Mouse (Mus musculus) forebrain, embryonic 14.5 days (tissue): Measurements from ENCODE around the gene Inpp4b. TPM values are rescaled to one million over a fixed set of nuclear protein-coding genes. Genes with fewer than 3 reads are reported as not detected.

Experiments
- ATAC-seq: fragments of 200-750 bp; cut with Nextera tagmentation; 2 replicates; pipeline ENCODE4 v1.8.0; 2017; ENCODE audit warnings: mild to moderate bottlenecking, moderate library complexity
- DNase-seq: peaks from one replicate; pipeline ENCODE4 v3.0.0-alpha.2; 2015; ENCODE audit warnings: low spot score
- H3K27ac ChIP-seq: fragments of 300-500 bp; sonication (generic); 2 replicates; pipeline ENCODE4 v1.5.1; 2014; ENCODE audit warnings: low read depth, mild to moderate bottlenecking, control low read depth, low read length, moderate library complexity
- H3K27me3 ChIP-seq: fragments of 300-500 bp; sonication (generic); replicated peaks from 2 replicates; pipeline ENCODE4 v1.6.1; 2014; ENCODE audit warnings: low read length, control low read depth, mixed read lengths; ENCODE audit not compliant: control insufficient read depth, insufficient read depth
- H3K36me3 ChIP-seq: fragments of 300-500 bp; sonication (generic); 2 replicates; pipeline ENCODE4 v1.6.1; 2014; ENCODE audit warnings: low read length, control low read depth; ENCODE audit not compliant: control insufficient read depth, insufficient read depth
- H3K4me1 ChIP-seq: fragments of 300-500 bp; sonication (generic); 2 replicates; pipeline ENCODE4 v1.6.1; 2014; ENCODE audit warnings: antibody characterized with exemption, low read length, control low read depth; ENCODE audit not compliant: control insufficient read depth, insufficient read depth
- H3K4me2 ChIP-seq: fragments of 300-500 bp; sonication (generic); 2 replicates; pipeline ENCODE4 v1.6.1; 2014; ENCODE audit warnings: mild to moderate bottlenecking, control low read depth, low read length
- H3K4me3 ChIP-seq: fragments of 300-500 bp; sonication (generic); 2 replicates; pipeline ENCODE4 v1.5.1; 2014; ENCODE audit warnings: low read depth, low read length, control low read depth
- H3K9ac ChIP-seq: fragments of 300-500 bp; sonication (generic); 2 replicates; pipeline ENCODE4 v1.6.1; 2014; ENCODE audit warnings: mild to moderate bottlenecking, low read length, control low read depth, moderate library complexity
- H3K9me3 ChIP-seq: fragments of 300-500 bp; sonication (generic); replicated peaks from 2 replicates; pipeline ENCODE4 v1.6.1; 2016; ENCODE audit warnings: low read length, control low read depth, mixed read lengths; ENCODE audit not compliant: control insufficient read depth
- WGBS: fragments of 180-500 bp; shearing (Covaris S2); extraction: QIAGEN DNeasy Blood & Tissue Kit; methylation state at CpG from one replicate; pipeline ENCODE4 v1.1.7; 2014; 5-methylcytosine and 5-hydroxymethylcytosine counted together
- polyA plus RNA-seq: library from polyadenylated mRNA; unstranded; fragments of >200 nt; fragmentation: Nextera tagmentation; extraction: Ambion mirVana; gene quantifications from 2 replicates; pipeline ENCODE4 v1.2.1, GENCODE M21; 2014

Gene Inpp4b
- polyA plus RNA-seq, 1 experiment from 2014 or later: 2.4 TPM

DNA sequence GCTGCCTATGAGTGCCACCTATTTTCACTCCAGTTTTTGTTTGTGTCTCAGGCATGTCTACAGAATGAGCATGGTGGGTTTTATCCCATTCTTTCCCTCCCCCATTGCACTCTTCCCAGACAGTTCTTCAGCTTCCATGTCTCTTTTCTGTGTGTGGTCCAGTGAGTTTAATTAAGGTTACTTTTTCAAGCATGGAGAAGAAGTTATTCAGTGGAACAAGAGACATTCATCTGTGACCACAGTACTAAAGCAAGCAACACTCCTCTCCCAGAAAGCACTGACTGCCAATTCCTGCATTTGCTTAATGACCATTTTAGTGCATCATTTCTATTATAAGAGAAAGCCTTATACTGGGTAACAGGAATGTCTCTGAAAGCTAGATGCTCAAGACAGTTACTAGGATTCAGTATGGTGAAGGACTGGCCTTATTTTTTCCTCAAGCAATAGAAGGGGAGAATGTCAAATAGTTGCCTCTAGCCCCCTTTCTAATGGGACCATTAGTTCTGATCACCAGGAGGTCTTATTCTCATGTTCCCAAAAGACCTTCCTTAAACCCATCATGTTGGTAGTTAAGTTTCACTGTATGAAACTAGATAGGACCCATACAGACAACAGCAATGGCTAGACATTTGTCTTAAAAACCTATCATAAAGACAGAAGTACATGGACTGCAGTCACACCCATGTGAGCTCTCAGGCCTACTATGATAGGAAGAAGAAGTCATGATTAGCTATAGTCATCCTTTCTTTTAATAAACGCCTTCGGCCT, 147.7 kb downstream of the Inpp4b start:
- Histone ChIP-seq H3K9ac (no peak overlapping the region), H3K4me2 (no peak overlapping the region), H3K9me3 (no peaks in the 10 kb centered on the region), H3K36me3 (no peaks in the 10 kb centered on the region), H3K27ac (no peak overlapping the region), H3K4me3 (no peak overlapping the region), H3K4me1 (no peaks in the 10 kb centered on the region), H3K27me3 (no peaks in the 10 kb centered on the region)
- WGBS: 98% methylated on average over 2 of the region's 2 CpGs
- ATAC-seq (no peak), DNase-seq (no peak)

DNA sequence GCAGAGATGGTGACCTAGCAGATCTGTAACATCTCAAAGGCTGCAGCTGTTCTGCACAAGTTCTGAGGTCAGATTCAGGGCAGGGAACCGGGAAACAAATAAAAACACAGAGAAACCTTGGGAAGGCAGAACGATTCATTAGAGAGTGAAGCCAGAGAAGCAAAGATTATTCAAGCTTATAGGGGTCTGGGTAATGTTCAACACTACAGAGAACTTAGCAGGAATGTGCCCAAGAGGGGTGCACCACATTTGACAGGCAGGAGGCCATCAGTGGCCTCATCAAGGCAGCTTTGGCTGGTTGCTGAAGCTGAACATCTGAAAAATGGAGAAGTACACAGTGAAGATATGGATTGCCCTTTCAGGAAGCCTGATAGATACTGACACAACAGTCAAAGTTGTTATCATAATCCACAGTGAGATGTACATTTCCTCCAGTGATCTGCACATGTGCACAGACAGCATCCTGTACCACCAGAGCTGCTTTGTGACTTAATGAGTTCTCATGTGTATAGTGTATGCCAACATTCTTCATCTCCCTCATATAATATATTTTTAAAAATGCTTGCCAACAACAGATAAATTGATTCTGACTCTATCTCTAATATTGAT, 148.8 kb downstream of the Inpp4b start:
- no peak for DNase-seq
- no peak overlapping the region for H3K4me3 ChIP-seq

DNA sequence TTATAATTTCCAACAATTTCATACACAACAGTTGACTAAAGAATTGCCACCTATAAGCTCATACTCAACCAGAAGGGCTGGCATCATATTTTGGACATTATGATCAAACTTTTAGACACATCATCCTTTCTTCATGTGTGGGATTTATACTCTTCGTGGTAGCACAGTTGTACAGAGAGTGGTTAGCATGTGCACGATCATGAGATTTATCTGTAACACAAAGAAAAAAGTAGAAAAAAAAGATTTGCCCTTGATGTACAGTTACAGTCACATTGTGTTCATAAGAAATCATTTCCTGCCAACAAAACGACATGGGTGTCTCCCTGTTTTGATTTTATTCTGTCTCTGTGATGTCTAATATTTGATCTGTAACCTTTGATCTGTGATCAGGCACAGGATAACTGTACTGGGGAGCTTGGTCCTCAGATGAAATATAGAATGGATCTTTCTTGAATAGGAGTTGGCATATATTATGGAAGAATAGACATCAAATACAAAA, 149.4 kb downstream of the Inpp4b start:
- H3K27ac ChIP-seq: no peak overlapping the region
- no peak overlapping the region for H3K9ac ChIP-seq
- H3K4me2 ChIP-seq: no peak overlapping the region
- 82% methylated on average over 3 of the region's 3 CpGs for WGBS
- H3K9me3 ChIP-seq: no peaks in the 10 kb centered on the region
- no peaks in the 10 kb centered on the region for H3K27me3 ChIP-seq
- ATAC-seq: no peak
- no peaks in the 10 kb centered on the region for H3K36me3 ChIP-seq
- DNase-seq: no peak
- no peak overlapping the region for H3K4me3 ChIP-seq
- H3K4me1 ChIP-seq: no peaks in the 10 kb centered on the region

More for the DNA sequence above, 148.8 kb downstream of the Inpp4b start:
- no peaks in the 10 kb centered on the region for H3K27me3 ChIP-seq
- no peaks in the 10 kb centered on the region for H3K36me3 ChIP-seq
- no peak for ATAC-seq
- H3K9me3 ChIP-seq: no peaks in the 10 kb centered on the region
- no peak overlapping the region for H3K9ac ChIP-seq
- no peak overlapping the region for H3K27ac ChIP-seq
- H3K4me2 ChIP-seq: no peak overlapping the region
- 89% methylated on average over 2 of the region's 2 CpGs for WGBS
- no peaks in the 10 kb centered on the region for H3K4me1 ChIP-seq

DNA sequence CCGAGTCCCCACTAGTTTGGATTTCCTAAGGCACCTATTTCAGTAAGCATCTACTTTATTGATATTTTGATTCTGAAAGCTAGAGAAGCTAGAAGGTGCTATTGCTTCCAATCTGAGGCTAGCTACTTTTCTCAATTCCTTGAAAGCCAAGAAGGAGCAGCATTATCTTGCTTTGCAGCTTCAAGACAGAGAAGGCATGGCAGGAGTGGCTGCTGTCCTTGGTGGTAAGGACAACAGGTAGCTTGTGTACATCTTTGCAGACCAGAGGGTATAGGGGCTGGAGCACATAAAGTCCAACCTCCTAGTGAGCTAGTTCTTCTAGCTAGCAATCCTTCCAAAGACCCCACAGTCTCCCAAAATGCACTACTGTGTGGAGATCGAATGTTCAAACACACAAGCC, 152.5 kb downstream of the Inpp4b start:
- H3K36me3 ChIP-seq: no peaks in the 10 kb centered on the region
- ATAC-seq (no peak), DNase-seq (no peak)
- H3K27me3 ChIP-seq: no peaks in the 10 kb centered on the region
- no peak overlapping the region for H3K4me3 ChIP-seq
- H3K27ac ChIP-seq: no peak overlapping the region
- no peaks in the 10 kb centered on the region for H3K4me1 ChIP-seq
- no peak overlapping the region for H3K9ac ChIP-seq
- no peak overlapping the region for H3K4me2 ChIP-seq
- WGBS: 92% methylated on average over 2 of the region's 2 CpGs
- no peaks in the 10 kb centered on the region for H3K9me3 ChIP-seq

DNA sequence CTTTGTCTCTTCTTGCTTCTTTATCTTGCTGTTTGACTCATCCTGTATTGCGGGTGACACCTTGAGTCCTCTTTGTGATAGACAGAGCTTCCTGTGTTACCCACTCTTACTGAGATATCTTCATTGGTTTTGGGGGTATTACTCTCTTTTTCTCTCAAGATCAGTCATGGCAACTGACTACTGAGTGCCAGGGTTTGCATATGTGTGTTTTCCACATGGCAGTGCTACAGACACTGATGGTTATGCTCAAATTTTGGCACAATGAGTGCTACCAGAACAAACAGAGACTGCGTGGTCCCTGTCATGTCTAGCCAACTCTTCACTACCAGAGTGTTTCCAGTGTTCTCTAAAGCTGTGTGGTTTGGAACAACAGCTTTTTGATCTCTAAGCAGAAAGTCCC, 155.3 kb downstream of the Inpp4b start:
- Histone ChIP-seq H3K9ac (no peak overlapping the region), H3K36me3 (no peaks in the 10 kb centered on the region), H3K4me2 (no peak overlapping the region), H3K27me3 (no peaks in the 10 kb centered on the region), H3K9me3 (no peaks in the 10 kb centered on the region), H3K4me1 (no peaks in the 10 kb centered on the region), H3K4me3 (no peak overlapping the region), H3K27ac (no peak overlapping the region)
- DNase-seq: no peak
- 88% methylated on average over 2 of the region's 2 CpGs for WGBS
- no peak for ATAC-seq

DNA sequence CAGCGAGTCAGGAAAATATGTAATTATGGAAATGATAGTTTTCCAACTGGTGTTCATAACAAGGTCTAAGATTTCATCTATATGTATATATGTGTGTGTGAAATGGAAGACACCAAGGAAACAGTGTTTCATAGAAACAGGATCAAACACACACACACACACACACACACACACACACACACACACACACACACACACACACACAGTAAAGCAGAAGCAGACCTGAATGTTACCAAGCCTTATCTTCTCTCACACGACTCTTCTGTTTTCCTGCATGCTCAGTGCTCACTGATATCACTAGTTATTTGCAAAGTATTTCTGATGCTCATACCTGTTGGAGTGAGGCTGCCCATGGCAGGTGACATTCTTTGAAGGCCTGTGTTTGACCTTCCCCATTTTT, 159.9 kb downstream of the Inpp4b start:
- WGBS: 82% methylated on average over 2 of the region's 2 CpGs
- no peak overlapping the region for H3K4me3 ChIP-seq

DNA sequence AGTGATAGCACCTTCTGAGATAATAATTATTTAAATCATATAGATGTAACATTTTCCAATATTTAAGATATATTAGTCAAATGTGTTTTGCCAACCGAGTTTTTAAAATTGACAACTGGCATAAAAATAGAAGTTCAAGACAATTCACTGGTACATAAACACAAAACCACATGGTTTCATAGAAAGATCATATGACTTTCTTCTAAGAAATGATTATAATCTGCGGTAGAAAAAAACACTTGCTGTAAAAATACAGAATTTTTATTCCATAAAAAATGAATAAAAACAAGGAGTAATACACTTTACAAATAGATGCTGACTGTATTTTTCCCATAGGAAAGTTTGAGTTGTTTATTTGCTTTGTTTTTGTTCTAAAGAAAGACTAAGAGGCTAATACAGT, 160.6 kb downstream of the Inpp4b start:
- no peaks in the 10 kb centered on the region for H3K27me3 ChIP-seq
- H3K4me2 ChIP-seq: no peak overlapping the region
- H3K36me3 ChIP-seq: no peaks in the 10 kb centered on the region
- no peak overlapping the region for H3K4me3 ChIP-seq
- ATAC-seq: no peak
- no peak for DNase-seq
- H3K27ac ChIP-seq: no peak overlapping the region
- no peak overlapping the region for H3K9ac ChIP-seq
- WGBS: 86% methylated on average over 2 of the region's 2 CpGs
- H3K4me1 ChIP-seq: no peaks in the 10 kb centered on the region
- no peaks in the 10 kb centered on the region for H3K9me3 ChIP-seq

More for the DNA sequence above, 159.9 kb downstream of the Inpp4b start:
- H3K9me3 ChIP-seq: no peaks in the 10 kb centered on the region
- DNase-seq: no peak
- no peak for ATAC-seq
- H3K4me1 ChIP-seq: no peaks in the 10 kb centered on the region
- no peak overlapping the region for H3K4me2 ChIP-seq
- no peak overlapping the region for H3K9ac ChIP-seq
- no peaks in the 10 kb centered on the region for H3K27me3 ChIP-seq
- no peaks in the 10 kb centered on the region for H3K36me3 ChIP-seq
- H3K27ac ChIP-seq: no peak overlapping the region

DNA sequence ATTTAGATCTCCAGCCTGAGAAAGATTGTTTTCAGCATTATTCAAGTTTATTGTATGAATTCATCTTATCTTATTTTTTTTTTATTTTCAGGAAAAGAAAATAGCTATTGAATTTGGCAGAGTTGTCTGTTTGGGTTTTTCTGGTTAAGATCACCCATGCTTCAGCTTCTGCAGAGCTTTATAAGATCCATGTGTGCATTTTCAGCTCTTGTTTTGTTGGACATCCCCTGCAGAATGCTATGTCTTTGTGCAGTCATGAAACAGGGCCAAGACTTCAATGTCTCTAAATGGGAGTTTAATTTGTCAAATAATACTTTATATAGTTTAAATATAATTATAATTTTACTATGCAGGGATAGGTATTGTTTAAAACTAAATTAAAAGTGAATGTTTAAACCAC, 170.5 kb downstream of the Inpp4b start:
- no peak for DNase-seq
- H3K27ac ChIP-seq: no peak overlapping the region
- no peaks in the 10 kb centered on the region for H3K4me1 ChIP-seq
- H3K4me2 ChIP-seq: no peak overlapping the region
- no peak for ATAC-seq
- H3K36me3 ChIP-seq: no peaks in the 10 kb centered on the region
- H3K27me3 ChIP-seq: no peaks in the 10 kb centered on the region
- no peaks in the 10 kb centered on the region for H3K9me3 ChIP-seq
- H3K9ac ChIP-seq: no peak overlapping the region
- no peak overlapping the region for H3K4me3 ChIP-seq

DNA sequence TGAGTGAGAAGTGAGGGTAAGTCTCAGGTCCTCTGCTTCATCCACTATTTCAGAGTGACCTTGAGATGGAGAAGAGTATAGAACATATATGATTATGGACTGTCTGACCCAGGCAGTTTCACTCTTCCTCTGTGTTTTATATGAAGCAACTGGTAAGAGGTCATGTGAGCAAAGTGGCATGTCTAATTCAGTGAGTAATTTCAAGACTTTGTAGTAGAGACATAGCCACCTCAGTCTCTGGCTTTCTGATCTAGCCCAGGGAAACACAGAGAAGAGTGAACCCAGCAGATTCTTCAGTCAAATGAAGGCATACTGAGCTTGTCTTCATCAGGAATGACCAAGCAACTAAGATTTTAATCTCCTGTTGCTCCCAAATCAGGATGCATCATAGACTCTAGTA, 172.1 kb downstream of the Inpp4b start:
- H3K4me3 ChIP-seq: no peak overlapping the region
- H3K36me3 ChIP-seq: no peaks in the 10 kb centered on the region
- H3K4me2 ChIP-seq: no peak overlapping the region
- H3K27ac ChIP-seq: no peak overlapping the region
- no peak overlapping the region for H3K9ac ChIP-seq
- H3K4me1 ChIP-seq: no peaks in the 10 kb centered on the region
- H3K9me3 ChIP-seq: no peaks in the 10 kb centered on the region
- ATAC-seq (no peak), DNase-seq (no peak)
- no peaks in the 10 kb centered on the region for H3K27me3 ChIP-seq
